Mouse (Mus musculus): ENCODE measurements at regions not wholly inside any gene's neighbourhood (a gene's known extent, or its start where the extent isn't known, plus 50 kb on each side); places are given as distances from the start of the nearest gene placed in this dataset.
A peak's percentile ranks its signal among the peaks of the same experiment; 100 is the strongest.

DNA sequence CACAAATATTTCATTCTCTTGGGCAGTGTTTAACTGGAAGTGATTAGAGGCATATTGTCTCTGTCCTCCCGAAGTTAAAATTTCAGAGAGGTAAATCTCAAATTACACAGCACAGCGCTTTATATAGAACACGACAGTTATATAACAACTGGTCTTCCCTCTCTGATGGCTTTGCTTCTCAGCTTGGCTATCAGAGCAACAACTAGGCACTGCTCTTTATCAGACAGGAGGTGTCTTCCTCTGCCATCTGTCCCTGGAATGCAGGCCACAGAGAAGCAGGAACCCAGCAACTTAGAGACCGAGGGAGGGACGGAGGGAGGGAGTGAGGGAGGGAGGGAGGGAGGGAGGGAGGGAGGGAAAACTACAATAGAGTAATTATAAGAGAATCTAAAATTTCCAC is 129.4 kb upstream of the Tll1 start:
- peak; percentile 55 to 65 for DNase-seq

- DNase-seq: no peak
These were observed 117.9 kb upstream of the Tll1 start for GRCm38 (mm10) chr8:64323985-64324384.

GRCm38 (mm10) chr8:64320343-64320742 is 114.3 kb upstream of the Tll1 start:
- no peak for DNase-seq

DNA sequence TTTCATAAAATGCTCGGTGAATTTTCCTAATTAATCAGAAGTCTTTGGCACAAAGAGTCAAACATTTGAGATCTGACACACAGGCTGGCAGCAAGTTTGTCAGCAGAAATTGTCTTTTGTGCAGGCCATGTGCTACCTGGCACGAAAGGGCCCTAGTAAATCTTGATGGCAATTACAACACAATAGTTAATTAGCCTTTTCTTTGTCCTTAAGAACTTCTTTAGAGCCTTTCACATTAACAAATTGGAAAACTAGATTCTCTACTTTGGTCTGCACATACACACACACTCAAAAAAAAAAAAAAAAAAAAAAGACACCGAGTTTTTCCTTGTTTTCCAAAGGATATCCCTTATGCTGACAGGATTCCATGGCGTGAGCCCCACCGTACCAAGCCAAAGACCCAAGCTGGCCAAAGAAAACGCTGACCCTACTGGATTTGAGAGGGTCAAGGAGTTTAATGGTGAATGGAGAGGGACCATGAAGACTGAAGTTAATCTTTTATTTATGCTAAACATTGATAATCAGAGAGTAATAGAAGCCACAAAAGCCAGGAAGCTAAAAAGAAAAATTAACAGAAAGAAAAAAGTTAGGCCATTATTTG is 113.2 kb upstream of the Tll1 start:
- DNase-seq: no peak

- peak in 1 of 2 experiments; percentile 19 for DNase-seq
These were observed 112.6 kb upstream of the Tll1 start for GRCm38 (mm10) chr8:64318524-64319219.

DNA sequence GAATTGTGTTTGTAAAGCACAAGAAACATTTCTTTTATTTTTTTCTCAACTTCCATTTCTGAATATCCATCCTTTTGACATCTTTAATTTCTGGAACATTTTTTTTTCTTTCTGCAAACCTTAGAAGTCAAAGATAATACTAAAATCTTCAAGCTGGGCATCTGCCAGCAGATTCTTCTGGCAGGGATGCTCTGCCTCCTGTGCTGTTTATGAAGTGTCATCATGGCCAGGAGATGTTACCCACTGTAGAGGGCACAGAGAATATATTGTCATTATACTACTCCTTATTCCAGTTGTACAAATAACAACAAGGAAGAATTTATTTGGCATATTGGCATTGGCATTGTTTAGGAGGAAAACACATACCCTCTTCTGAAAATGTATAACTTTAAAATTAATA is 111.7 kb upstream of the Tll1 start:
- DNase-seq: peak; percentile 29 to 63

- peak in 1 of 2 experiments; percentile 36 for DNase-seq
These were observed 101.9 kb upstream of the Tll1 start for GRCm38 (mm10) chr8:64307995-64308394.

- DNase-seq: peak; percentile 36 to 46
These were observed 76.7 kb upstream of the Tll1 start for GRCm38 (mm10) chr8:64282806-64283205.

GRCm38 (mm10) chr8:64281598-64281997 is 75.5 kb upstream of the Tll1 start:
- DNase-seq: peak in 1 of 2 experiments; percentile 16

DNA sequence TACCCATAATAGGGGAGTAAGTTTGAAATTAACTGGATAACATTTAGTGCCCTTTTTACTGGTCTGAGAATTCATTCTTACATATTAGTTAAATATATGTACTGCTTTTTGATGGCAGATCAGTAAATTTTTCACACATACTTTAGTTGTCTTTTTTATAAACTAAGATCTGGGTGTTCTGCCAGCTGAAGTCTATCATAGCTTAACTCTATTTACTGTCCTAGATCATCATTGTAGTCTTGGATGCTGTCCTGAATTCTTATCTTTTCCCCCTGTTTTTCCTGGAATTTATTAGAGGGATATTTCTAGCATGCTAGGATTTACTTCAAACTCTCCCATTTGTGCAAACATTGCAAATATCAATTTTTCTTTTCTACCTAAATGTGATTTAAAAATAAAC is 74.3 kb upstream of the Tll1 start:
- DNase-seq: no peak

GRCm38 (mm10) chr8:64276058-64276457 is 70.0 kb upstream of the Tll1 start:
- DNase-seq: no peak

DNA sequence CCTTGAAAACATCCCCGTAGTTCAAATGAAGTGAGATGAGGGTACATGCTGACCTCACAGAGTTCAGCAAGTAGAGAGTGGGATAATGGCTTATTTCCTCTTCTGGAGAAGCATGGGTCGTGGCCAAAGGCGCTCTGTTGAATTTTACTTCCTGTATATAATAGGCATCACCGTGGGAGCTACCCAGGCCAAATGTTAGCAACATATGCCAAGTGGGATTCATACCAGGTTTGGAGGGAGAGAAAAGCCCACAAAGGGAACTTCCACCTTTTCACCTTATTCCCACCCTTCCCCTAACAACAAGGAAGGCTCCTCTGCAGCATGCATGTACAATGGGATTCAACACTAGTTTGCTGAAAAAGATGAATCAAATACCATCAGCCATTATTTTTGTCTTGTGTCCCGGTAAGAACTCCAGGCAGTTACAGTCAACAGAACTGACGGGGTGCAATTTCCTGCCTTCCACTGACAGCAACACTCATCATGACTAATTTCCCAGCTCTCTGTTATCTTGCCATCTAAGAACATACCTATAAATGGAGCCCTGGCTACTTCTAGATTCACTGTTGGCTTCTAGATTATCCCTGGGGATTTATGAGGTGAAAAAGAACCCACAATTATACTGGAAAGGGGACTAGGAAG is 59.4 kb upstream of the Tll1 start:
- DNase-seq: peak; percentile 57 to 60
